Mouse (Mus musculus) heart, postnatal 14 days (tissue): ENCODE measurements around the gene Vav2. TPM values are rescaled to one million over a fixed set of nuclear protein-coding genes. Genes with fewer than 3 reads are reported as not detected.

Experiments used
- DNase-seq, 2 experiments: peaks; one replicate each; pipeline ENCODE4 v3.0.0; 2021 to 2022
- intact Hi-C: fragments of 180-260 bp; cut with DNase I; formaldehyde crosslinking; loops from one replicate; pipeline ENCODE4 v1.15.1; 2025
- total RNA-seq, 2 experiments: library from RNA; stranded (reverse); gene quantifications; 2 replicates each; pipeline ENCODE4 v1.2.3; 2021

Vav2 gene
- total RNA-seq, 2 experiments from 2014 or later: 14.4 to 15.0 TPM

DNA sequence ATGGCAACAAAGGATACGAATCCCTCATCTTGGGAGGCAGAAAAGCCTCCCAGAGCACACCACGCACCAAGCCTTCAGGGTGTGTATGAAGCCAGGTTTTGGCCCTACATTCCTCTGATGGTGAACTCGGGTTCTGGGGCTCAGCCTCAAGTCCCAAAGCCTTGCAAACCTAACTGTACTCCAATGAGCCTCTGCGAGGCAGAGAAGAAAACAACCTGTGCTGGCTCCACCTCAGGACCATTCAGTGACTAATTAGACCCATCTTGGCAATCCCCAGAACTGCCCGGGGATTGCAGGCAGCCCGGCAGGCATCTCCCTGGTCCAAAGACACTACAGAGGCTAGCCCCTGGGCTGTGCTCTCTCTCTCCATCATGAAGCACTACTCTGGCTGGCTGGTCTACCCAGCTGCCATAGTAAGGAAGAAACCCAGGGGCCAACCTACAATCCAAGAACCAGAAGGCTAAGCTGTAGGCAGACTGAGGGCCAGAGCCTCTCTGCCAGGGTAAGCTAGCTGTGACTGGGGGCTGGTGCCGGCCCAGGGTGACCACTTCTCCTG, 14.5 kb downstream of the Vav2 start:
- intact Hi-C loops: no loop called here
- DNase-seq: no peak

DNA sequence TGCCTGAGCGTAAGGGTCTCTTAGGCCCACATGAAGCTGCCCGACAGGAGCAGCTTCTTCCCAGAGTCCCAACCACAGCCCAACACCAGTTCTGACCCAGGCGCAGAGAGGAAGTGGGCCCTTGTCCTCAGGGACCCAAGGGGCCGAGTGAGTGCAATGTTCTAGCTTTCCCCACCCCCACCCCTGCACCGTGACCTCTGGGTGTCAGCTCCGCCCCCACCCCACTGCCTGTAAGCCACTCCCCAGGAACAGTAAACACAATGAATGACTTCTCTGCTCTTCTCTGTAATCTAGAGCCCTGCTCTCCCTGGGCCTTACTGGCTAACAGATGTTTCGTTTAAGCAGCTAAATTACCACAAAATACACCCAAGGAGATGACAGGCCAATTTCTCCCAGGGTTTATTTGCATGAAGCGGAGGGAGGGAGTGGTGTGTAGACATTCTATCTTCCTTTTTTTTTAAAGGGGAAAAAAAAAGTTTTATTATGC, 15.1 kb downstream of the Vav2 start:
- peak in 1 of 2 experiments; percentile 44 for DNase-seq

DNA sequence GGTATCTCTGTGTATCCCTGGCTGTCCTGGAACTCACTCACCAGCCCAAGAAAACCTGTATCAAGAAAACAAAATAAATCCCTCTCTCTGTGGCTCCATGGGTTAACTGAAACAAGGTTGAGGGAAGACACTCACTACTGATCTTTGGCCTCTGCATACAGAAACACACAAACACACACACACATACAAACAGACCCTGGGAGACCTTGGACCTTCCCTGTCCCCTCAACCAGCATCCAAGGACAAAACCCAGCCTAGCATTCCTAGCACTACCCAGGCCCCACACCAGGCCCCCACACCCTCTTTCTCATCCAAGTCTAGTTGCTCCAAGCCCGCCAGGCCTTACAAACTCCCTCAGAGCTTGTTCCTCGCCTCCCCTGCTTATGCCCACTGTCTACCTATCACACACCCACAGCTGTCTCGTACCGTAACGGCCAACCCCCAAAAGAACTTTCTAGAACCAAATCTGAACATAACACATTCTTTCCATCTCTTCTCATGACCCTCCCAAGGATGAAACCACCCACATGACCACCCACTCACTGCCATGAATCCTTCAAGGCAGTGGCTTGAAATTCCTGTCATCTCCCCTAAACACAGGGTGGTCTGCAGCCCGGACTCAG, 16.2 kb downstream of the Vav2 start:
- intact Hi-C loops: no loop called here

More for the DNA sequence above, 15.1 kb downstream of the Vav2 start:
- intact Hi-C loops: no loop called here

DNA sequence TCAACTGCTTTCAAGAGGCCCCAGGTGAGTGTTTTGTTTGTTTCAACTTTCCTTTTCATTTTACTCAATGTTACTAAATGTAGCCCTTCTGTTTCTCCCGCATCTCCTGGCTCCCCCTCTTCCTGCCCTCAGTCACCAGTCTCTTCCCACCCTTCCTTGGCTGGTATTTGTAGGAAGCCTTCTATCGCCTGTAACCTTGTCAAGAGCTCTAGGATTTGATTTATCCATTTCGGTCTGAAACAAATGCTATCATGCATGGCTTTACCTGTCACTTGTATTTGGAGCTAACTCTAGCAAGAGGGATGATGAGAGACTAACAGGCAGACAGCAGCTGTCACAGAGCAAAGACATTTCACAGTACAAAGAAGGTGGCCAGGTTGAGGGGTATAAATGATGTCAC, 18.6 kb downstream of the Vav2 start:
- DNase-seq: no peak
- intact Hi-C loops: no loop called here

More for the DNA sequence above, 16.2 kb downstream of the Vav2 start:
- no peak for DNase-seq

DNA sequence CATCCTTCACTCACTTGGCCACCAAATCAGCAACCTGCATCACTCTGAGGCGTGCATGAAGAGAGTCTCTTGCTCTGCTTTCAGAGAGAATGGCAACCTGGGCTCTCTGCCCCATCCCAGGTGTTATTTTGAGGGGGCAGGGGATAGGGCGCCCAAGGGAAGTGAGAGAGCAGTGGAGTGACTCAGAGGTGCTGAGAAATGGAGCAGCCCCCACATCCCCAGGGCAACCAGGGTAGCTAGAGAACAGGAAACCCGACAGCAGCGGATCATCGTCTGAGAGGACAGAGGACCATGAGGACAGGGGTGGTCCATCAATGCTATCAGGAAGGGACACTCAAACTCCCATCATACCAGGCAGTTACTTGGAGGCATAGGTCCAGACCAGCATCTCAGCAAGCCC, 19.9 kb downstream of the Vav2 start:
- no peak for DNase-seq
- intact Hi-C loops: no loop called here

DNA sequence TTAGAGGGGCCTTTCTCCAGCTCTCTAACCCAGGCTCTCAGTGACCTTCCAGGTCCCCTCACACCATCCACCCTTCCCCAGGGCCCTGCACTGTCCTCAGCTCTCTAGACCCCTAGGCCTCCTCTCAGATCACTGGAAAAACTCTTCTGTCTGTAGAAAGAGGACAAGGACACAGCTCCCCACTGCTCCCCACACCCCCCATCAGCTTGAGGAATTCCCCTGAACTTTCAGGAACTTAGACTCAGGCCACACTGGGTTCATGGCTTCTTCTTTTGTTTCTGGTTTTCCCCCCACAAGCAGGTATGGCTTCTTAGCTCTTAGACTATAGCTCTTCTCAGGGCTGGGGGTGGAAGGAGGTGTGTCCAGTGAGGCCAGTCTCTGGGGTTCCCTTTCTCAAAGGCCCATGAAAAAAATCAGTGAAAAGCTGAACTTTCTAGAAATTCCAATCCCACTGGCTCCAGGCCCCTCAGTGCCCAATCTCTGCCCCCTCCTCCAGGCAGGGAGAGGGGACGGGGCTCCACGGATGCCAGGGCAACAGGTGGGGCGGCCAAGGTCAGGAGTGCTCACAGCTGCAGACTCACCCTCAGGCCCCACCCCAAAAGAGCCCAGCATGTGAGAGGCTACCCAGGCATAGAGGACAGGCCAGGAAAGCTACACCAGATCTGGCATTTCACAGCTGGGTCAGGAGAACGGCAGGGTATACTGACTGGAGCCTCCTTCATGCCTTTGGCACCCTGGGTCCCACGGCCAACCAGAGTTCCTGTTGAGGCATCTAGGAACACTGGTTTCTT, 21.5 kb downstream of the Vav2 start:
- intact Hi-C loops: no loop called here
- no peak for DNase-seq

DNA sequence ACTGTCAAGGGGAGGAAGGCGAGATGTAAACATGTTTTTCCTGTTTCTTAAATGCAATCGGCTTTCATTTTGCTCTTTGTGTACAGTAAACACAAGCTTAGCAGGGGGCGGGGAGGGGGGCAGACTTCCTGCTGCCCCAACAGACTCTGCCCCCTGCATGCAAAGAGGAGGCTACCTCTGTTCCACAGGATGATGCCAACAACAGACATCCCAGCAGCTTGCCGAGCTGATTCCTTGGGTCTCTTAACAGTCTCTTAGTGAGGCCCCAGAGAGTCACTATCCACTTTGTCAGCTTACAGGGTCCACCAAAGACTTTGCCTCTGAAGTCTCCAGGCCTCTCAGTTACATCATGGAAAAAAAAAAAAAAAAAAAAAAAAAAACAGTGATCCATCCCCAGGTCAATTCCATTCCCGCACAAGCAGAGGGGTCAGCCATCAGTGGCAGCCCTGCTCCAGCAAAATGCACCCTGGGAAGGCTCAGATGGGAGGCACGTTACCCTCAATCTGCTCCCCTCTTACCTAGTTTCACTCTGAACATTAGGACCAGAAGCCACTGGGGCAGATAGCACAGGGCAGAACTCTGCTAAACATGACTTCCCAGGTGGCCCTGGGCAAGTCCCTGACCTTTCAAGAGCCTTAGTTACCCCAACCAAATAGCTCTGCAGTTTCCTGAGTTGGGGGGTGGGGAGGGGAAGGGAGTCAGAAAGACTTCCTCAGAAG, 22.3 kb downstream of the Vav2 start:
- intact Hi-C loops: no loop called here
- no peak for DNase-seq

DNA sequence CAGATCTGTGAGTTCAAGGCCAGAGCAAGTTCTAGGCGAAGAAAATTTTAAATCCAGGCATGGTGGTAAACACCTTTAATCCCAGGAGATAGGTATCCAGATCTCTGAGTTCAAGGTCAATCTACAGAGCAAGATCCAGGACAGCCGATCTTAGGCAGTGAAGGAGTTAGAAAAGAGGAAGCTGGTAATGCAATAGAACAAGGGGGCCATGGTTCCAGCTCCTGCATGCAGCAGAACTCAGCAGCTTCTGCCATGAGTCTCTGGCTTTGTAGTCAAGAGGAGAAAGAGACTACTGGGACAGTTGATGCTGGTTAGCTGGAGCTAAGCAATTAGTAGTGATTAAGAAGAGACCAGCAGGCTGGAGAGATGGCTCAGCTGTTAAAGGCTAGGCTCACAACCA, 25.3 kb downstream of the Vav2 start:
- DNase-seq: no peak
- intact Hi-C loops: no loop called here

DNA sequence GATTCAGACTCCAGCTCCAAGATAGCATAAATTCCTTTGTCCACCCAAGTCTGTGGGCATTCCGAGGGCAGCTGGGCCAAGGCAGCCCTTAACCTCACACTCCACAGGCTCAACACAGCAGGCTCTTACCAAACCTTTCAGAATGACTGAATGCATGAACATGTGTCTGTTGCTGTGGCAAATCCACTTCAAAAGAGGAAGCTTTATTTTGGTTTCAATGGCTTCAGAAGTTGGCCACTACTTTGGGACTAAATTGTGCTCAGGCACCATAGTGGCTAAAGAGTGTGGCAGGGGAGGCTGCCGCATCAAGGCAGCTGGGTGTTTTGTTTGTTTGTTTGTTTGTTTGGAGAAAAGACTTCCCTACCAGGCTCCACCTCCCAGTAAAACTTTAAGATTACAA, 26.8 kb downstream of the Vav2 start:
- no peak for DNase-seq
- intact Hi-C loops: no loop called here

DNA sequence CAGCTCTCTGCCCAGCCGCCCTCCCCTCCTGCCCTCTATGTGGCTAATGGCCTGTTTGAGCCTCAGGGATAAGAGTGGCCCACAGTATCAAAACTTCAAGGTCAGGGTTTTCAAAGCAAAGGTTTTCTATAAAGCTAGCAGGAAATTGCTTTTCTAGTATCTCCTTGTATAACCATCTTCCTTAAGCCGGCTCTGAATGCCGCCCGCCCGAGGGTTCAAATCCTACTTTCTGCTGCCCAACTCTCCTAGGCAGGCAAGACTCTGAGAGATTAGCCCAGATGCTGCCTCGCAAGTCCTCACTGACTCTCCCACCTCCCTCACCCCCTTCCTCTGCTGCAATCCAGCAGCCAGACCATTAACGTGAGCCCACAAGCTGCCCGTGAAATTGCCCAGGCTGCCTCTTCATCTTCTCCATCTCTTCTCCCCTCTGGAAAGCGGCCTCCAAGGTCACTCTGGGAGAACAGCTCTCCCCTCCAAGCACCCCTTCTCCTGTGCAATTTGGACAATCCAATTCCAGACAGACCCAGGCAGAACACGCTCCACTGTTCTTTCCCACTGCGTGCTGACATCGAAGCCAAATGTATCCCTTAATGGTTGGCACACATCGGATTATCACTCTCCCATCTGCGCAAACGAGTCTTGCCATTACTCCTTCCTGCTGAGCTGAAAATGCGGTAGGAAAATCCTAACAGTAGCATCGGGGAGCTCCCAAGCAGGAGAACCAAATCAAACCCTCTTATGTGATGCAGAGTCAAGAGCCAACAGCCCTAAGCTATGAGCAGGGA, 30.0 kb downstream of the Vav2 start:
- no peak for DNase-seq
- intact Hi-C loops: no loop called here

DNA sequence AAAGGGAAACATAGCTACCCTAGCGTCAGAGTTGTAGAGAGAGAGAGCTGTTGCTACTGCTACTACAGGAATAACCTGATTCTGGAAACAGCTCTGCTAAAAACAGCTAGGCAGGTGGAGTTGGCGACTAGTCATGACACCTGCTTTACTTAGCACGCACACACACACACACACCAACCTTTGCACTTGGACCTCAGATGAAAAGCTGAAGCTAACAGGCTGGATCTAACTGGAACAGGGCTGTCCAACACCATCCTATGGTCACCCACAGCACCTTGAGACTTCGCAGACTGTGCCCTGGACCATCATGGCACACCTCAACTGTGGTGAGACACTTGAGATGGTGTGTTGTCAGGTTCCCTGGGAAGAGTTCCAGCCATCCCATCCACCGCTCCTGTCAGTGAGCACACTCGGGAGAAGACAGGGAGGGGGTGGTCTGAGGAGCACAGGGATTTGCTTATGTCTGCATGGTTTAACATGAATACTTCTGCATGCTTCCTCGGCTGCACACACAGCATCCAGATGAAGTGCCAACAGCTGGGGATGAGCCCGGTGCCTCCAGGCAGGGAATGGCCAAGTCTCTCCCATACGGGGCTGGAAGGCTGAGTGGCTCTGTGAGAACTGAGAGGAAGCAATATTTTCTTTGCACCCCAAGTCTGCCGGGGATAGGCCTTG, 32.5 kb downstream of the Vav2 start:
- no peak for DNase-seq
- intact Hi-C loops: no loop called here

DNA sequence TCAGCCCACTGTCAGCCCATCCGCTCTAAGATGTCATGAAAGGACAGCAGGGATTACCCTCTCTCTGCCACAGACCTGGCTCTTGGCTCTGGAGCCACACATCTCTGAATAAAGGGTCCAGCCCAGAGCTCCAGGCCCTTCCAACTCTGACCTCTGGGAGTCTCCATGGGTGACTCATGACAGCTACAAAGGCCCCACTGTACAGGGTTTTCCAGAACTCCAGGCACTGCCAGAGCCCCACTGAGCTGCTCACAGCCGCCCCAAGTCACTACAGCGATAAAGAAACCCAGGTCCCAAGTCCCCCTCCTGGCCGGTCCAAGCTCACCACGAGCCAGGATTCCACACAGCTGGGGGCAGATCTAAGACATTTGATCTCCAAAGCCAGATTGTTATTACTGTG, 34.6 kb downstream of the Vav2 start:
- intact Hi-C loops: no loop called here
- peak; percentile 42 to 50 for DNase-seq

DNA sequence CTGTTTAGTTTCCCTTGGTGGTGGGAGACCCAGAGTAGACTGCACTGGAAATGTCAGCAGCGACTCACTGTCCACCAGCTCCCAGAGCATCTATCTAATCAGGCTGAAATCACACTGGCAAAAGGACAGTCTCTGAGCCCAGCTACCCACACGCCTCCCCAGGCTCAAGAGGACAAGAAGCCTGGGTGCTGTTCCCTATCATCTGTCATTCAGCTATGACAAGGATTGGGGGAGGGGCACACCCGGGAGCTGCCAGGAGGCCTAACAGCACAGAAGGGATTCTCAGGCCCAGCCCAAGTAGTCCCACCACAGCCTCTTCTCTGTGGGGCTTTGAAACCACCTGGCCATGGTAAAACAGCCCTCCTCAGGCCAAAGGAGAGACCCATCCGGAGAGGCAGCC, 36.1 kb downstream of the Vav2 start:
- DNase-seq: peak in 1 of 2 experiments; percentile 38
- intact Hi-C loops: no loop called here

DNA sequence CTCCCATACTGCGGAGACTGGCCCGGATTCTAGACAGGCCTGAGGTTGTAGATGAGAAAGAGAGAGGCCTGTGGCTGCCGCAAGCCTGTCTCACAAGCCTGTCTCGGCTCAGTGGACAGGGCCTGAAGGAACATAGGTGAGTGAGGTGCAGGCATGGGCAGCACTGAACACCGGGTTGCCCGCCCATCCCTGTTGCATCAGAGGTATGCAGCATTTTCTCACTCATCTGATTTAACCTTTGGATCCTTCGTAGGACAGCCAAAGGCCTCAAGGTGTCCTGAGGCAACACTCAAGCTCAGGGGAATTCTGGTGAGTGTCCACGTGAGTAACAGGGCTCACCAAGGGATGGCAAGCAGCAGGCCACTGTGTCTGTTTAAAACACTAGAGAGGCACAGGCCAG, 36.5 kb downstream of the Vav2 start:
- intact Hi-C loops: no loop called here
- DNase-seq: no peak

DNA sequence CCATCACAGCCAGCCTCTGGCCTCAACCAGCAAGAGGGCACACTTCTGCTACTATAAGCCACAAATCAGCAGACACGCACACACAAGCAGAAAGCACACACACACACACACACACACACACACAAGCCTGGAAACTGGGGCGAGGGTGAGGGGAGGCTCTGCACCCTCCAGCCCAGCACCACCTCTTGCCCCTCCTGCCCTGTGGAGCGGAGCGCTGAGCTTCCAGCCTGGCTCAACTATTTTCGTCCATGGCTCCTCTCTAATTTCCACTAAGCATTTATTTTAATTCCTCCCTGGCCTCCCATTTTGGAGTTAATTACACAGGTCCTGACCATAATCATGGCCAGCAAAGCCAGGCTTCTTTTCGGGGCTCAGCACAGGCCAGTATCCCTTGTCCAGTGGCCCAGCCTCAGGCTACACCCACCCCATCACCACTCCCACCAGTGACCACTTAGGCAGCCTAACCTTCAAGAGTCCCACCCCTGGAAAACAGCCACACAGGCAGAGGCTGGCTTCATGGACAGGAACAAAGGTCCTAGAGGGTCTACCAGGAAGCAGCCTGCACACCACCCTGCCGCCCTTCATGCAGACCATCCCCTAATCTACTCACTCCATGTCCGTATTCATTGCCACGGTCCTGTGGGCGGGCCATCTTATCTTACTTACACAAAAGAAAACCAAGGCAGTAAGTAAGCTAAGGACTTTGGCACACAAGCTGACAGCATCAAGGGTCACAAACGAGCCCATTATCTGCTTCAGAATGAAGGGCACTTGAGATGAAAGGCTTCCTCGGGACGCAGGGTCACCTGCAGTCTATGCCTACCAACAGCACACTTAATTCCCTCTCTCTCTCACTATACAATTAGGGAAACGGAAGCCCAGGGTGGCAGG, 37.3 kb downstream of the Vav2 start:
- intact Hi-C loops: no loop called here
- no peak for DNase-seq

DNA sequence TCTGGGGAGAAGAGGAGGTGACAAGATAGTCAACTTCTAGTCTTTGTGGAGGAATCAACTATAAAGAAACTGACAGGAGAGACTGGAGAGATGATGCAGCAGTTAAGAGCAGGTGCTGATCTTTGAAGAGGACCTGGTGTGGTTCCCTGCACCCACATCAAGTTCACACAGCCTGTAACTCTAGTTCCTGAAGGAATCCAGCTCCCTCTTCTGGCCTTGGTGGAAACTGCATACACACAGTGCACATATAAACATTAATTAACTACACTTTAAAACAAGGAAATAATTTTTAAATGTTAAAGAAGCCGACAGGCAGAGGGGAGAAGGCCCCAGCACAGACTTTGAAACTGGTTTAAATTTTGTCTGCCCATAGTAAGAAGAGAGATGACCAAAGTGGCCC, 39.6 kb downstream of the Vav2 start:
- no peak for DNase-seq
- intact Hi-C loops: no loop called here

DNA sequence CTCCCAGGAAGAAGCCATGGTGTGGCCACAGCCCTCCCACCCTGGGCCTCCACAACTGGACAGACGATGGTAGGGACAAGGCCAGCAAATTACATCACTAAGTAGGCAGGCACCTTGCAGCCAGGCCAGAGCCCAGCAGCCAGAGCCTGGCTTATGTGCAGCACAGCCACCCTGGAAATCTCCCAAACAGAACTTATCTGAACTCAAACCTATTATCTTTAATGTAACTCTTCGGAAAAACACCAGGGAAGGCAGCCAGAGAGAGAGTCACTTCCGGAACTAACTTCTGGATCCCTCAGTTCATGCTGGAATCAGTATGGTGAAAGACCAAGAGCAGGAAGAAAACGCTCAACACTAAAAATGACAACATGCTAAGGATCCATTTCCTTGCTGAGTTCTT, 45.1 kb downstream of the Vav2 start:
- intact Hi-C loops: no loop called here

DNA sequence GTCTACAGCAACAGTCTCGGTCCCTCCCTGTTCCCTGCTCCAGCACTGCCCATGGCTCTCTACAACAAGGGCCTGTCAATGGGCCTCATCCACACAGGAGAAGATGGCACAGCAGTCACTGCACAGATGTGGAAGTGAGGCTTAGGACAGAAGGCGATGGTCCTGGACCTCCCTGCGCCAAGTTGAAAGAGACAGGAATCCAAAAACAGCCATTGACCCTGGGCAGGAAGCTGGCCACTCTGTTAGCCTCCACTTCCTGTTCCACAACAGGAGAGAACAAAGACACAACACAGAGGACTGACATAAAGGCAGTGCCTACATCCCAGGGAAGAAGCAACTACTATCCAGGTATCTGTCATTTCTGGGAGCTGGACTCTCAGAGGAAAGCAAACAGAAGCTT, 45.6 kb downstream of the Vav2 start:
- intact Hi-C loops: no loop called here
- no peak for DNase-seq

More for the DNA sequence above, 45.1 kb downstream of the Vav2 start:
- DNase-seq: peak; percentile 50 to 51

DNA sequence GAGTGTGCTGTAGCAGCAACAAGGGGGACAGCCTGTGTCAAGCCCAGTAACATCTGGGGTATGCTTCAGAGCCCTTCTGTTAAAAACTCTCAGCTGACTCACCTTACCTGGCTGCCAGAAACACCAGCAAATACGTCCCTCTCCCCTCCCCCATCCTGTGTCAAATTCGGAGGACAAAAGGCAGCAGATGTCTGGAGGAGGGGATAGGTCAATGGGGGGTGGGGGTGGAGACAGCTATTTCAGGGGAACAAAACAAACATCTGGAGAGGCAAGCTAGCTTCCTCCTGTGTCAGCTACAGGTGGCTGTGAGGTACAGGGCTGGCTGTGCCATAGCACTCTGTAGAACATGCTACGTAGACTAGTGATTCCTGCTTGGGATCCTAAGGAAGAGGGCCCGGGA, 49.0 kb downstream of the Vav2 start:
- intact Hi-C loops: no loop called here

More for the DNA sequence above, 49.0 kb downstream of the Vav2 start:
- no peak for DNase-seq
